Mouse (Mus musculus) cortical plate, adult 2 months (tissue): ENCODE results near the gene Usp4. TPM values are rescaled to one million over a fixed set of nuclear protein-coding genes. Genes with fewer than 3 reads are reported as not detected.
"Not testable (repeated sequence)": the region's sequence is repeated elsewhere in the genome, so short reads cannot be mapped to it uniquely, and the experiment has no call there.

Experiments used
- H3K27ac ChIP-seq: fragments of 200-500 bp; 2 replicates; pipeline ENCODE4 v1.5.1; 2012; ENCODE audit warnings: low read length, control low read depth, inconsistent platforms; ENCODE audit not compliant: insufficient read depth
- H3K4me1 ChIP-seq: fragments of 200-500 bp; 2 replicates; pipeline ENCODE4 v1.6.1; 2011; ENCODE audit warnings: low read length; ENCODE audit not compliant: control insufficient read depth, insufficient read depth
- H3K4me3 ChIP-seq: fragments of 200-500 bp; 2 replicates; pipeline ENCODE4 v1.5.1; 2011; ENCODE audit warnings: mild to moderate bottlenecking, low read length, control low read depth; ENCODE audit not compliant: insufficient read depth
- CTCF ChIP-seq: fragments of 200-500 bp; IDR thresholded peaks from 2 replicates; pipeline ENCODE4 v1.5.1; 2011; ENCODE audit warnings: mild to moderate bottlenecking, control low read depth, low read length; ENCODE audit not compliant: insufficient read depth; ENCODE audit errors: extremely low read depth
- POLR2A ChIP-seq: fragments of 200-500 bp; IDR thresholded peaks from 2 replicates; pipeline ENCODE4 v1.6.1; 2011; ENCODE audit warnings: mild to moderate bottlenecking, low read length, control low read depth; ENCODE audit not compliant: insufficient read depth; ENCODE audit errors: extremely low read depth
- polyA plus RNA-seq: library from polyadenylated mRNA; depleted of rRNA; stranded (reverse); fragments of >200 nt; gene quantifications from 2 replicates; pipeline ENCODE4 v1.2.3, GENCODE M21; 2012

Gene Usp4
- polyA plus RNA-seq, 1 experiment: 116 TPM

DNA sequence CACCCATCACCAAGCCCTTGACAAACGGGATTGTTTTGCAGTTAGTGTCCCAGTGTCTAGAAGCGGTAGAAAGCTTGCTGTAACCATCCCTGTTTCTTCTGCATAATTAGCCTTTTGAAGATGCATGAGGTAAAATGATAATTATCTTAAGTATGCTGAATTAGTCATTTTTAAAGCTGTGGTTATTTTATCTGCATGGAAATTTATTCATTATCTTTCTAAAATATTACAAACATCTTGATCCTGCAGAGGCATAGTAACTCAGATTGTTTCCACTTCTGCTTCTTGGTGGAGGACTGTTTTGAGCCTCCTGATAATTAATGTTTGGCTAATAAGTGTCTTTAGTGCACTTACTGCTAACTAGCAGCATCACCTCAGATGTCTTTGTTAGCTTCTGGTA, 29.2 kb upstream of the Usp4 start:
- TF ChIP-seq POLR2A (no peak), CTCF (no peak)
- Histone ChIP-seq H3K4me1 (peaks cover 2% of the 10 kb centered on the region; the same call in 1 of the 2 replicates), H3K4me3 (no peak overlapping the region), H3K27ac (no peak overlapping the region)

DNA sequence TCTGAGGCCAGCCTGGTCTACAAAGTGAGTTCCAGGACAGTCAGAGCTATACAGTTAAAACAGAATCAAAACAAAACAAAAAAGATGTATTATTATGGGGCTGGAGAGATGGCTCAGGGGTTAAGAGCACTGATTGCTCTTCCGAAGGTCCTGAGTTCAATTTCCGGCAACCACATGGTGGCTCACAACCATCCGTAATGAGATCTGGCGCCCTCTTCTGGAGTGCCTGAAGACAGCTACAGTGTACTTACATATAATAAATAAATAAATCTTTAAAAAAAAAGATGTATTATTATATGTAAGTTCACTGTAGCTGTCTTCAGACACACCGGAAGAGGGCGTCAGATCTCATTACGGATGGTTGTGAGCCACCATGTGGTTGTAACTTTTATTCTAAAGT, 25.6 kb upstream of the Usp4 start:
- H3K4me1 ChIP-seq, H3K4me3 ChIP-seq, H3K27ac ChIP-seq: not testable (repeated sequence)

GRCm38 (mm10) chr9:108324784-108325183, 22.9 kb upstream of the Usp4 start:
- no peak for TF ChIP-seq POLR2A
- TF ChIP-seq CTCF: no peak
- Histone ChIP-seq H3K4me1 (0 out of 2 replicates have a peak, but pooled peaks cover 2% of the 10 kb centered on the region), H3K27ac (no peak overlapping the region), H3K4me3 (no peak overlapping the region)

DNA sequence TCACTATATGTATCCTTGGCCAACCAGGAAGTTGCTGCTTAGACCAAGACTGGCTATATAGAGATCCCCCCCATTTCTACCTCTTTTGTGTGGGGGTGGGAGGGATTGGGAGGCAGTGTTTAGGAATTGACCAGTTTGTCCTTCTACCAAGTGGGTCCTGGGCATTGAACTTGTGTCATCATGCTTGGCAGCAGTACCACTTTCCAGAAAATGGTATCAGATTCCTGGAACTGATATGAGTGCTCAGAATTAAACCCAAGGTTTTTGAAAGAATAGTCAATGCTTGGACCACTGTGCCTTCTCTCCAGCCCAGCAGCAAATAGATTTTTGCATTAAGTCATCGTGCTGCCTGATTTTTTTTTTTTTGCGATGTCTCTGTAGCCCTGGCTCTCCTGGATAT, 21.8 kb upstream of the Usp4 start:
- no peak overlapping the region for H3K4me3 ChIP-seq
- no peak overlapping the region for H3K27ac ChIP-seq
- 0 out of 2 replicates have a peak, but pooled peaks cover 2% of the 10 kb centered on the region for H3K4me1 ChIP-seq
- TF ChIP-seq CTCF (no peak), POLR2A (no peak)

DNA sequence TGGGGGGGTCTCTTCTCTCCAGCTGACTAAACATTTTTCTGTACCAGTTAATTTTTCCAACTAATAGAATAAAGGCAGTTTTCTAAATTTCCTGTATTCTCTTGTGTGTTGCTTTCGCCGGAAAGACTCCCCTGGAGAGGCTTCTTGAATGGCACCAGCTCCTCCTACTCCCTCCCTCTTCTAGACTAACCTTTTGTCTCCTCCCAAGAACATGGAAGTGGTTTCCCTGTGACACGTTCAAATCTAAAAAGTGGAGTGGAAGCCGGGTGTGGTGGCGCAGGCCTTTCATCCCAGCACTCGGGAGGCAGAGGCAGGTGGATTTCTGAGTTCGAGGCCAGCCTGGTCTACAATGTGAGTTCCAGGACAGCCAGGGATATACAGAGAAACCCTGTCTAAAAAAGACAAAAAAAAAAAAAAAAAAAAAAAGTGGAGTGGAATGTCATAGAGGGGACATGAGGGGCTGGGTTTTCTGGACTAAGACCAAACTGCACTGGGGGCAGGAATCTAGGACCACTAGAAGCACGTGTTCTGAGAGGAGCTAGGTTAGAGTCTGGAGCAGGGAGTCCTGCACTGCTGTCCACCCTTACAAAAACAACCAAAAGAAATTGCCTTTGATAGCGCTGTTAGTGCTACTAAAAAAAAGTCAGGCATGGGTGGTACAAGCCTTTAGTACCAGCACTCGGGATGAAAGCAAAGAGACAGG, 9.7 kb upstream of the Usp4 start:
- peaks cover 5% of the 10 kb centered on the region for H3K4me1 ChIP-seq
- peak overlapping the region; percentile 17; the same call in 1 of the 2 replicates for H3K27ac ChIP-seq
- H3K4me3 ChIP-seq: no peak overlapping the region
- TF ChIP-seq POLR2A (no peak), CTCF (no peak)

- no peak for TF ChIP-seq POLR2A
- no peak for TF ChIP-seq CTCF
- Histone ChIP-seq H3K4me3 (peak overlapping the region; percentile 75), H3K27ac (peak overlapping the region; percentile 17; the same call in 1 of the 2 replicates), H3K4me1 (peaks cover 5% of the 10 kb centered on the region)
These were observed 9.1 kb upstream of the Usp4 start for GRCm38 (mm10) chr9:108338551-108338885.

GRCm38 (mm10) chr9:108338886-108339781, 8.5 kb upstream of the Usp4 start, which contains the start of gene Gpx1:
Gpx1 (plus strand) TSS chr9:108338903.
- peak within 1 kb of the TSS; percentile 87 for H3K27ac ChIP-seq
- peak; percentile 99 for TF ChIP-seq POLR2A
- no peak for TF ChIP-seq CTCF
- peaks cover 5% of the 10 kb centered on the region for H3K4me1 ChIP-seq
- peak within 1 kb of the TSS; percentile 75 for H3K4me3 ChIP-seq

DNA sequence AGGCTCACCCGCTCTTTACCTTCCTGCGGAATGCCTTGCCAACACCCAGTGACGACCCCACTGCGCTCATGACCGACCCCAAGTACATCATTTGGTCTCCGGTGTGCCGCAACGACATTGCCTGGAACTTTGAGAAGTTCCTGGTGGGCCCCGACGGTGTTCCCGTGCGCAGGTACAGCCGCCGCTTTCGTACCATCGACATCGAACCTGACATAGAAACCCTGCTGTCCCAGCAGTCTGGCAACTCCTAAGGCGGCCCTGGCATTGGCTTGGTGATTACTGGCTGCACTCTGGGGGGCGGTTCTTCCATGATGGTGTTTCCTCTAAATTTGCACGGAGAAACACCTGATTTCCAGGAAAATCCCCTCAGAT, 7.8 kb upstream of the Usp4 start:
- Histone ChIP-seq H3K27ac (peak overlapping the region; percentile 87), H3K4me3 (peak overlapping the region; percentile 75), H3K4me1 (peaks cover 5% of the 10 kb centered on the region)
- TF ChIP-seq CTCF: no peak
- TF ChIP-seq POLR2A: no peak

DNA sequence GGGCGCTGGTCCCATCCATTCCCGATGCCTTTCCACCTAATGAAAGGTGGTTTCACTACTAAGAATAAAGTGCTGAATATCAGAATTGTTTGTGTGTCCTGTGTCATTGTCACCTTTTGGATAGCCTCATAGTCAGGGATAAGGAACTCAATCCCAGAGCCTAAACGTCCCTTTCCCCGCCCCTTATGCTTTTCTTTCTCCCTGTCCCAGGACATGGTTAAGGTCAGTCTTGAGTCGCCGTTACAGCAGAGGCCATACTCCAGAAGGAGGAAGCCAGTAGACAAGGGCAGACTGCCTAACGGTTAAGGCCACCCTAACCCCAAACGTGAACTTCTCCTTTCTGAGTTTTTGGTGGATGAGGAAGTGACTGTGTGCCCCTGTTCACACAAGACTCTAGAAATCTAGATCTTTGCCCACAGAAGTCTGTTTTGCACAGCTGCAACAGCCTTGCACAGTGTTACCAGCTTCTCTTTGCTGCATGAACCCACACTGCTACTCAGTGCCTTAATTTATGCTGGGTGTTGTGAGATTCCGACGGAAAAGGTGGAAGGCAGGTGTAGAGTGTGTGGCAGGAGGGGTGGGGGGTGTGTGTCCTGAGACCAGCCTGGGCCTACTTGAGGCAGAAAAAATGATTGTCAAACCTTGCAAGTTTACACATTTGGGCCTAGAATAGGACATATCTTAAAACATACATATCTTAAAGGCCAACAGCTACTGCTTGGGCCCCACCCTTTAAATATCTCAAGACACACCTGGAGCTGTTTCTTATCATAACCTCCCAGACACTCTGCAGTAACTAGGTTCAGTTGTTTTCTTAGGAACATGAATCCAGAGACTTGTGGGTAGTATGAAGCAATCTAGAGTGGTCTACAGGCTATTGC, 7.2 kb upstream of the Usp4 start:
- TF ChIP-seq POLR2A (no peak), CTCF (no peak)

More for the DNA sequence above, 7.2 kb upstream of the Usp4 start:
- Histone ChIP-seq H3K4me3 (peak overlapping the region; percentile 75), H3K27ac (no peak overlapping the region), H3K4me1 (peaks cover 5% of the 10 kb centered on the region)
